Mouse (Mus musculus) neutrophil, adult 5-6 weeks (primary cell): ENCODE results near the gene Slc6a13. TPM values are rescaled to one million over a fixed set of nuclear protein-coding genes. Genes with fewer than 3 reads are reported as not detected.

Source experiments
- ATAC-seq: fragments of 151-379, 151-347 bp; 2 replicates; pipeline ENCODE4 v1.8.0; 2017; ENCODE audit warnings: mild to moderate bottlenecking, moderate TSS enrichment; ENCODE audit not compliant: insufficient number of reproducible peaks, poor library complexity, low FRiP score, severe bottlenecking; ENCODE audit errors: extremely low read depth
- total RNA-seq: library from RNA; stranded (forward); fragments of 200-1000 nt; gene quantifications from 2 replicates; pipeline ENCODE4 v1.2.3, GENCODE M21; 2017

The Slc6a13 gene
- total RNA-seq, 1 experiment from 2014 or later: 1.9 TPM

- no peak for ATAC-seq
Measured at GRCm38 (mm10) chr6:121363956-121364355, 63.9 kb downstream of the Slc6a13 start.

- peak; percentile 64 for ATAC-seq
Measured at GRCm38 (mm10) chr6:121366537-121366936, 66.5 kb downstream of the Slc6a13 start.

GRCm38 (mm10) chr6:121367099-121367498, 67.1 kb downstream of the Slc6a13 start:
- no peak for ATAC-seq

- ATAC-seq: no peak
Measured at GRCm38 (mm10) chr6:121371197-121371980, 71.4 kb downstream of the Slc6a13 start.

- no peak for ATAC-seq
Measured at GRCm38 (mm10) chr6:121376159-121376558, 76.1 kb downstream of the Slc6a13 start.

GRCm38 (mm10) chr6:121378256-121378655, 78.2 kb downstream of the Slc6a13 start:
- no peak for ATAC-seq

GRCm38 (mm10) chr6:121380576-121380975, 80.5 kb downstream of the Slc6a13 start:
- ATAC-seq: no peak

GRCm38 (mm10) chr6:121382071-121382470, 82.0 kb downstream of the Slc6a13 start:
- no peak for ATAC-seq

- ATAC-seq: no peak
Measured at GRCm38 (mm10) chr6:121385397-121385796, 85.4 kb downstream of the Slc6a13 start.

Other genes starting within 250 kb of the Slc6a13 start
- gene Mical3, start 169.2 kb upstream of the Slc6a13 start, total RNA-seq: 13.6 and 17.1 TPM in 2 replicates
- gene Pex26, start 116.6 kb upstream of the Slc6a13 start, total RNA-seq: 8.0 and 10.5 TPM in 2 replicates
- 1.7 and 3.8 TPM in 2 replicates for gene Tuba8, start 89.5 kb upstream of the Slc6a13 start, total RNA-seq
- 21.8 and 24.1 TPM in 2 replicates for gene Usp18, start 54.3 kb upstream of the Slc6a13 start, total RNA-seq
- 3.8 and 4.0 TPM in 2 replicates for gene Slc6a12, start 42.8 kb downstream of the Slc6a13 start, total RNA-seq
- not detected in 2 replicates for gene Iqsec3, start 173.5 kb downstream of the Slc6a13 start, total RNA-seq